Mouse (Mus musculus): ENCODE measurements around the gene Rsph3a. TPM values are rescaled to one million over a fixed set of nuclear protein-coding genes. Genes with fewer than 3 reads are reported as not detected.
"Not testable (repeated sequence)": the region's sequence is repeated elsewhere in the genome, so short reads cannot be mapped to it uniquely, and the experiment has no call there.

Gene Rsph3a
- polyA plus RNA-seq, 1 experiment: not detected

- H3K4me3 ChIP-seq (ENCODE audit: insufficient read depth, low read depth, low read length); H3K4me1 ChIP-seq (ENCODE audit: control insufficient read depth, insufficient read depth, low read length); H3K27ac ChIP-seq (ENCODE audit: insufficient read depth, low read depth, low read length): not testable (repeated sequence)
- whole genome bisulfite sequencing: 76% methylated on average over 4 of the region's 5 CpGs
Measured at GRCm38 (mm10) chr17:7968490-7968889, 23.1 kb downstream of the Rsph3a start.

- 76% methylated on average over 2 of the region's 6 CpGs for WGBS
- not testable (repeated sequence) for H3K4me1 ChIP-seq (ENCODE audit: control insufficient read depth, insufficient read depth, low read length); H3K27ac ChIP-seq (ENCODE audit: insufficient read depth, low read depth, low read length); H3K4me3 ChIP-seq (ENCODE audit: insufficient read depth, low read depth, low read length)
Measured at GRCm38 (mm10) chr17:7969782-7970181, 24.4 kb downstream of the Rsph3a start.

GRCm38 (mm10) chr17:7983484-7983883 lies 38.1 kb downstream of the Rsph3a start:
- H3K4me3 ChIP-seq (ENCODE audit: insufficient read depth, low read depth, low read length); H3K4me1 ChIP-seq (ENCODE audit: control insufficient read depth, insufficient read depth, low read length); H3K27ac ChIP-seq (ENCODE audit: insufficient read depth, low read depth, low read length): not testable (repeated sequence)
- WGBS: 63% methylated on average over 1 of the region's 2 CpGs

- WGBS: 85% methylated on average over 4 of the region's 4 CpGs
- not testable (repeated sequence) for H3K4me3 ChIP-seq (ENCODE audit: insufficient read depth, low read depth, low read length); H3K27ac ChIP-seq (ENCODE audit: insufficient read depth, low read depth, low read length); H3K4me1 ChIP-seq (ENCODE audit: control insufficient read depth, insufficient read depth, low read length)
Measured at GRCm38 (mm10) chr17:7985597-7985996, 40.2 kb downstream of the Rsph3a start.

GRCm38 (mm10) chr17:7987038-7987437 lies 41.6 kb downstream of the Rsph3a start:
- 62% methylated on average over 7 of the region's 7 CpGs for WGBS
- H3K4me1 ChIP-seq (ENCODE audit: control insufficient read depth, insufficient read depth, low read length); H3K27ac ChIP-seq (ENCODE audit: insufficient read depth, low read depth, low read length); H3K4me3 ChIP-seq (ENCODE audit: insufficient read depth, low read depth, low read length): not testable (repeated sequence)

- 83% methylated on average over 10 of the region's 10 CpGs for WGBS
- not testable (repeated sequence) for H3K27ac ChIP-seq (ENCODE audit: insufficient read depth, low read depth, low read length); H3K4me1 ChIP-seq (ENCODE audit: control insufficient read depth, insufficient read depth, low read length); H3K4me3 ChIP-seq (ENCODE audit: insufficient read depth, low read depth, low read length)
Measured at GRCm38 (mm10) chr17:8003248-8003647, 57.8 kb downstream of the Rsph3a start.

- H3K4me3 ChIP-seq (ENCODE audit: insufficient read depth, low read depth, low read length); H3K27ac ChIP-seq (ENCODE audit: insufficient read depth, low read depth, low read length); H3K4me1 ChIP-seq (ENCODE audit: control insufficient read depth, insufficient read depth, low read length): not testable (repeated sequence)
- WGBS: 94% methylated on average over 1 of the region's 6 CpGs
Measured at GRCm38 (mm10) chr17:8006771-8007170, 61.4 kb downstream of the Rsph3a start.

GRCm38 (mm10) chr17:8009565-8009964 lies 64.2 kb downstream of the Rsph3a start:
- not testable (repeated sequence) for H3K4me1 ChIP-seq (ENCODE audit: control insufficient read depth, insufficient read depth, low read length); H3K27ac ChIP-seq (ENCODE audit: insufficient read depth, low read depth, low read length); H3K4me3 ChIP-seq (ENCODE audit: insufficient read depth, low read depth, low read length)
- 77% methylated on average over 7 of the region's 7 CpGs for WGBS

GRCm38 (mm10) chr17:8013974-8014373 lies 68.6 kb downstream of the Rsph3a start:
- not testable (repeated sequence) for H3K27ac ChIP-seq (ENCODE audit: insufficient read depth, low read depth, low read length); H3K4me3 ChIP-seq (ENCODE audit: insufficient read depth, low read depth, low read length); H3K4me1 ChIP-seq (ENCODE audit: control insufficient read depth, insufficient read depth, low read length)
- 72% methylated on average over 4 of the region's 4 CpGs for WGBS

GRCm38 (mm10) chr17:8022675-8023074 lies 77.3 kb downstream of the Rsph3a start:
- no CpG with 5 or more reads among the region's 6 CpGs for WGBS
- H3K4me1 ChIP-seq (ENCODE audit: control insufficient read depth, insufficient read depth, low read length); H3K4me3 ChIP-seq (ENCODE audit: insufficient read depth, low read depth, low read length); H3K27ac ChIP-seq (ENCODE audit: insufficient read depth, low read depth, low read length): not testable (repeated sequence)

- H3K27ac ChIP-seq (ENCODE audit: insufficient read depth, low read depth, low read length); H3K4me1 ChIP-seq (ENCODE audit: control insufficient read depth, insufficient read depth, low read length); H3K4me3 ChIP-seq (ENCODE audit: insufficient read depth, low read depth, low read length): not testable (repeated sequence)
- whole genome bisulfite sequencing: no CpG with 5 or more reads among the region's 12 CpGs
Measured at GRCm38 (mm10) chr17:8027475-8028168, 82.2 kb downstream of the Rsph3a start.

Other genes with a start within 250 kb of the Rsph3a start
- not detected in 2 replicates for gene Fndc1, start 118.3 kb upstream of the Rsph3a start, polyA plus RNA-seq (2012; ENCODE audit: insufficient read depth, insufficient read length, low replicate concordance, missing spikeins)
- not detected in 2 replicates for gene Tagap, start 19.6 kb upstream of the Rsph3a start, polyA plus RNA-seq (2012; ENCODE audit: insufficient read depth, insufficient read length, low replicate concordance, missing spikeins)
- not detected in 2 replicates for gene Gm49673, start 202.2 kb downstream of the Rsph3a start, polyA plus RNA-seq (2012; ENCODE audit: insufficient read depth, insufficient read length, low replicate concordance, missing spikeins)
- gene Rnaset2a, start 202.5 kb downstream of the Rsph3a start, polyA plus RNA-seq (2012; ENCODE audit: insufficient read depth, insufficient read length, low replicate concordance, missing spikeins): not detected in 2 replicates
- gene Fgfr1op, start 219.9 kb downstream of the Rsph3a start, polyA plus RNA-seq (2012; ENCODE audit: insufficient read depth, insufficient read length, low replicate concordance, missing spikeins): not detected in 2 replicates